Mouse (Mus musculus): ENCODE data around the gene Slc8a3. TPM values are rescaled to one million over a fixed set of nuclear protein-coding genes. Genes with fewer than 3 reads are reported as not detected.

Gene Slc8a3
- total RNA-seq, 1 experiment = 0.09 TPM

DNA sequence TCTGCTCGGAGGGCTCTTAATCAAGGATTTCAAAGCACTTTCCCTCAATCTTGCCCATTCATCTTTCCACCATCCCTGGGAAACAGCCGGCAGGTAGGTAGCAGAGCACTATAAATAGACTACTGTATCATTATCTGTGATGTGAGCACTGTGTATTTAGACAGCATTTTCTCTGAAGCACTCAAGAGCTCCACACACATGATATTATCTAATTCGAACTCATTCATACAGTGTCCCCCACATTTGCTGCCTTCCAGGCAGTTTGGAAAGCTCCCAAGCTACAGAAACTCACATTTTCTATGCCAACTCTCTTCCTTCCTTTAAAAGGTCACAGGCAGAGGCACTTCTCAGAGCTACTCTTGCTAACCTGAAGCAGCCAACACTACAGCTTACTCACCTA is 106.4 kb downstream of the Slc8a3 start:
- DNase-seq (ENCODE audit: low read depth, low spot score) = no peak
- in situ Hi-C loops (cut with MboI; ENCODE audit: low sequenced_read_pairs in 2 of 2, unreplicated experiment in 2 of 2) = no loop called here
- Histone ChIP-seq H3K9ac (ENCODE audit: insufficient read depth, low read depth, low read length, poor library complexity, severe bottlenecking) (no peak overlapping the region), H3K4me3 (ENCODE audit: insufficient read depth in 1 of 2, low read depth in 1 of 2, low read length in 2 of 2, poor library complexity in 1 of 2, severe bottlenecking in 1 of 2) (no peak overlapping the region), H3K27ac (ENCODE audit: insufficient read depth, low read depth, low read length, poor library complexity, severe bottlenecking) (no peak overlapping the region), H3K9me3 (ENCODE audit: control insufficient read depth, insufficient read depth, low read depth, low read length) (no peaks in the 10 kb centered on the region), H3K4me1 (ENCODE audit: control insufficient read depth in 2 of 2, insufficient read depth in 2 of 2, low read length in 2 of 2, poor library complexity in 1 of 2) (no peaks in the 10 kb centered on the region), H3K36me3 (ENCODE audit: control insufficient read depth, insufficient read depth, low read length, poor library complexity, severe bottlenecking) (no peaks in the 10 kb centered on the region)
- no peak for TF ChIP-seq CHD2 (IDR thresholded peaks at IDR 0.05; ENCODE audit: low read depth, low read length)

GRCm38 (mm10) chr12:81225966-81226577 is 106.9 kb downstream of the Slc8a3 start:
- H3K9me3 ChIP-seq (ENCODE audit: control insufficient read depth, insufficient read depth, low read depth, low read length) = no peaks in the 10 kb centered on the region
- TF ChIP-seq MAFK (IDR thresholded peaks at IDR 0.05; ENCODE audit: insufficient read depth, low read depth, low read length) = no peak
- TF ChIP-seq ZC3H11A (IDR thresholded peaks at IDR 0.05; ENCODE audit: borderline replicate concordance, low read depth, low read length) = no peak
- TF ChIP-seq ZNF384 (IDR thresholded peaks at IDR 0.05; ENCODE audit: low read depth, low read length) = no peak
- no peak for TF ChIP-seq CHD2 (IDR thresholded peaks at IDR 0.05; ENCODE audit: low read depth, low read length)
- no peak overlapping the region for H3K4me3 ChIP-seq (ENCODE audit: insufficient read depth in 1 of 2, low read depth in 1 of 2, low read length in 2 of 2, poor library complexity in 1 of 2, severe bottlenecking in 1 of 2)
- H3K9ac ChIP-seq (ENCODE audit: insufficient read depth, low read depth, low read length, poor library complexity, severe bottlenecking) = no peak overlapping the region
- H3K4me1 ChIP-seq (ENCODE audit: control insufficient read depth in 2 of 2, insufficient read depth in 2 of 2, low read length in 2 of 2, poor library complexity in 1 of 2) = no peaks in the 10 kb centered on the region
- in situ Hi-C loops (cut with MboI; ENCODE audit: low sequenced_read_pairs in 2 of 2, unreplicated experiment in 2 of 2) = no loop called here
- no peaks in the 10 kb centered on the region for H3K36me3 ChIP-seq (ENCODE audit: control insufficient read depth, insufficient read depth, low read length, poor library complexity, severe bottlenecking)
- H3K27ac ChIP-seq (ENCODE audit: insufficient read depth, low read depth, low read length, poor library complexity, severe bottlenecking) = no peak overlapping the region
- DNase-seq (ENCODE audit: low read depth, low spot score) = no peak

- DNase-seq (ENCODE audit: low read depth, low spot score) = no peak
- no peak for TF ChIP-seq MAFK (IDR thresholded peaks at IDR 0.05; ENCODE audit: insufficient read depth, low read depth, low read length)
- TF ChIP-seq HCFC1 (IDR thresholded peaks at IDR 0.05; ENCODE audit: borderline replicate concordance, insufficient read depth, low read length) = no peak
- TF ChIP-seq CHD2 (IDR thresholded peaks at IDR 0.05; ENCODE audit: low read depth, low read length) = no peak
- no peak for TF ChIP-seq ZNF384 (IDR thresholded peaks at IDR 0.05; ENCODE audit: low read depth, low read length)
- TF ChIP-seq ZC3H11A (IDR thresholded peaks at IDR 0.05; ENCODE audit: borderline replicate concordance, low read depth, low read length) = no peak
- in situ Hi-C loops (cut with MboI; ENCODE audit: low sequenced_read_pairs in 2 of 2, unreplicated experiment in 2 of 2) = no loop called here
- no peaks in the 10 kb centered on the region for H3K4me1 ChIP-seq (ENCODE audit: control insufficient read depth in 2 of 2, insufficient read depth in 2 of 2, low read length in 2 of 2, poor library complexity in 1 of 2)
- no peak overlapping the region for H3K4me3 ChIP-seq (ENCODE audit: insufficient read depth in 1 of 2, low read depth in 1 of 2, low read length in 2 of 2, poor library complexity in 1 of 2, severe bottlenecking in 1 of 2)
- H3K27ac ChIP-seq (ENCODE audit: insufficient read depth, low read depth, low read length, poor library complexity, severe bottlenecking) = no peak overlapping the region
- H3K36me3 ChIP-seq (ENCODE audit: control insufficient read depth, insufficient read depth, low read length, poor library complexity, severe bottlenecking) = no peaks in the 10 kb centered on the region
- no peak overlapping the region for H3K9ac ChIP-seq (ENCODE audit: insufficient read depth, low read depth, low read length, poor library complexity, severe bottlenecking)
- no peaks in the 10 kb centered on the region for H3K9me3 ChIP-seq (ENCODE audit: control insufficient read depth, insufficient read depth, low read depth, low read length)
Observed at GRCm38 (mm10) chr12:81224843-81225242, 108.1 kb downstream of the Slc8a3 start.

GRCm38 (mm10) chr12:81223276-81223675 is 109.7 kb downstream of the Slc8a3 start:
- Histone ChIP-seq H3K4me1 (ENCODE audit: control insufficient read depth in 2 of 2, insufficient read depth in 2 of 2, low read length in 2 of 2, poor library complexity in 1 of 2) (no peaks in the 10 kb centered on the region), H3K9ac (ENCODE audit: insufficient read depth, low read depth, low read length, poor library complexity, severe bottlenecking) (no peak overlapping the region), H3K36me3 (ENCODE audit: control insufficient read depth, insufficient read depth, low read length, poor library complexity, severe bottlenecking) (no peaks in the 10 kb centered on the region), H3K4me3 (ENCODE audit: insufficient read depth in 1 of 2, low read depth in 1 of 2, low read length in 2 of 2, poor library complexity in 1 of 2, severe bottlenecking in 1 of 2) (no peak overlapping the region), H3K27ac (ENCODE audit: insufficient read depth, low read depth, low read length, poor library complexity, severe bottlenecking) (no peak overlapping the region), H3K9me3 (ENCODE audit: control insufficient read depth, insufficient read depth, low read depth, low read length) (no peaks in the 10 kb centered on the region)
- DNase-seq (ENCODE audit: low read depth, low spot score) = no peak
- TF ChIP-seq CHD2 (IDR thresholded peaks at IDR 0.05; ENCODE audit: low read depth, low read length) (no peak), MAFK (IDR thresholded peaks at IDR 0.05; ENCODE audit: insufficient read depth, low read depth, low read length) (no peak), ZC3H11A (IDR thresholded peaks at IDR 0.05; ENCODE audit: borderline replicate concordance, low read depth, low read length) (no peak), ZNF384 (IDR thresholded peaks at IDR 0.05; ENCODE audit: low read depth, low read length) (no peak), HCFC1 (IDR thresholded peaks at IDR 0.05; ENCODE audit: borderline replicate concordance, insufficient read depth, low read length) (no peak)
- in situ Hi-C loops (cut with MboI; ENCODE audit: low sequenced_read_pairs in 2 of 2, unreplicated experiment in 2 of 2) = no loop called here

- Histone ChIP-seq H3K27ac (ENCODE audit: insufficient read depth, low read depth, low read length, poor library complexity, severe bottlenecking) (no peak overlapping the region), H3K4me3 (ENCODE audit: insufficient read depth in 1 of 2, low read depth in 1 of 2, low read length in 2 of 2, poor library complexity in 1 of 2, severe bottlenecking in 1 of 2) (no peak overlapping the region), H3K9me3 (ENCODE audit: control insufficient read depth, insufficient read depth, low read depth, low read length) (no peaks in the 10 kb centered on the region), H3K9ac (ENCODE audit: insufficient read depth, low read depth, low read length, poor library complexity, severe bottlenecking) (no peak overlapping the region), H3K4me1 (ENCODE audit: control insufficient read depth in 2 of 2, insufficient read depth in 2 of 2, low read length in 2 of 2, poor library complexity in 1 of 2) (no peaks in the 10 kb centered on the region), H3K36me3 (ENCODE audit: control insufficient read depth, insufficient read depth, low read length, poor library complexity, severe bottlenecking) (no peaks in the 10 kb centered on the region)
- TF ChIP-seq ZNF384 (IDR thresholded peaks at IDR 0.05; ENCODE audit: low read depth, low read length) = no peak
- TF ChIP-seq ZC3H11A (IDR thresholded peaks at IDR 0.05; ENCODE audit: borderline replicate concordance, low read depth, low read length) = no peak
- TF ChIP-seq HCFC1 (IDR thresholded peaks at IDR 0.05; ENCODE audit: borderline replicate concordance, insufficient read depth, low read length) = no peak
- no peak for TF ChIP-seq MAFK (IDR thresholded peaks at IDR 0.05; ENCODE audit: insufficient read depth, low read depth, low read length)
- TF ChIP-seq CHD2 (IDR thresholded peaks at IDR 0.05; ENCODE audit: low read depth, low read length) = no peak
- no peak for DNase-seq (ENCODE audit: low read depth, low spot score)
- in situ Hi-C loops (cut with MboI; ENCODE audit: low sequenced_read_pairs in 2 of 2, unreplicated experiment in 2 of 2) = no loop called here
Observed at GRCm38 (mm10) chr12:81219339-81219738, 113.6 kb downstream of the Slc8a3 start.
